ENCODE assay signal across 13 mouse cellular contexts in genomic region chr4:134165024-134165423, GRCm38 (mm10). TPM values are rescaled to one million over a fixed set of nuclear protein-coding genes. Genes with fewer than 3 reads are reported as not detected.
A peak's percentile ranks its signal among the peaks of the same experiment; 100 is the strongest.
DNase-seq lines count a peak whose midpoint lies in the region; ATAC-seq lines count a peak whose summit lies in the region.
"Had no signal": no experiment of that assay in that cellular context is flagged by ENCODE, and none has a peak within 500 bp of the region (broad histone marks: within the 10 kb centered on the region; RNA-seq: fewer than 3 reads in every experiment).

No protein-coding gene starts in this region.

- intact Hi-C loops in heart, postnatal 25 days (cut with DNase I) = no loop called here

- peak overlapping the region; percentile 81 for H3K27ac ChIP-seq in liver, embryonic 13.5 days
- H3K27ac ChIP-seq: midbrain, embryonic 10.5 days had no signal

- H3K36me3 ChIP-seq in liver, embryonic 13.5 days = peaks cover 28% of the 10 kb centered on the region

- WGBS in liver, embryonic 13.5 days (ENCODE audit: insufficient replicate concordance) = 31% methylated on average over 6 of the region's 6 CpGs

- no peaks in the 10 kb centered on the region for H3K9me3 ChIP-seq in liver, embryonic 13.5 days (replicated peaks)
- H3K9me3 ChIP-seq: midbrain, embryonic 10.5 days had no signal

- peak; percentile 71 for ATAC-seq in liver, embryonic 13.5 days (ENCODE audit: low read depth)

- 0 out of 2 replicates have a peak overlapping the region, but pooled peaks have one; percentile 9 for H3K9ac ChIP-seq in liver, embryonic 13.5 days

- H3K4me2 ChIP-seq in liver, embryonic 13.5 days = peak overlapping the region; percentile 34; the same call in 1 of the 2 replicates

- peaks cover 22% of the 10 kb centered on the region for H3K4me1 ChIP-seq in liver, embryonic 13.5 days (replicated peaks)
- H3K4me1 ChIP-seq: midbrain, embryonic 10.5 days had no signal

- peak; percentile 40 for DNase-seq in heart, adult 8-10 months (ENCODE audit: low spot score)
- DNase-seq in heart, postnatal 25 days (ENCODE audit: low spot score) = no peak
- peak; percentile 25 for DNase-seq in thymus, postnatal 14 days
- no peak for DNase-seq in thymus, postnatal 36 days
- DNase-seq in liver, embryonic 13.5 days = no peak
- no peak for DNase-seq in cerebellum, adult 8-10 months
- DNase-seq in spleen, postnatal 10 days (ENCODE audit: low spot score in 2 of 2) = no peak
- DNase-seq in cerebellum, postnatal 36 days = no peak

- H3K27me3 ChIP-seq in liver, embryonic 13.5 days = no peaks in the 10 kb centered on the region

- no peak overlapping the region for H3K4me3 ChIP-seq in liver, embryonic 13.5 days (replicated peaks)
- H3K4me3 ChIP-seq: midbrain, embryonic 10.5 days had no signal

RNA-seq across cellular contexts. Expression of gene Cep85, which starts 21.9 kb away (rescaled TPM):
- total RNA-seq in heart, adult 8-10 months (2022) = 10 to 100 TPM; 58.4 to 62.7 (median 60.5) TPM
- total RNA-seq in heart, postnatal 25 days (2021) = 10 to 100 TPM; 45.4 to 46.9 TPM
- 27.8 and 35.1 TPM in 2 replicates for polyA plus RNA-seq in liver, embryonic 13.5 days (2015; fragmentation: Nextera tagmentation; extraction: Ambion mirVana)

RNA-seq across cellular contexts. Expression of gene Sh3bgrl3, which starts 36.4 kb away (rescaled TPM):
- total RNA-seq in heart, adult 8-10 months (2022) = 10 to 100 TPM; 31.3 to 41.3 (median 35.0) TPM
- total RNA-seq in heart, postnatal 25 days (2021) = 10 to 100 TPM; 38.8 to 41.8 TPM
- 158 and 171 TPM in 2 replicates for polyA plus RNA-seq in liver, embryonic 13.5 days (2015; fragmentation: Nextera tagmentation; extraction: Ambion mirVana)

RNA-seq across cellular contexts. Expression of gene Gm7534, which starts 37.8 kb away (rescaled TPM):
- total RNA-seq in heart, adult 8-10 months (2022) = not detected
- total RNA-seq in heart, postnatal 25 days (2021) = not detected
- polyA plus RNA-seq in liver, embryonic 13.5 days (2015; fragmentation: Nextera tagmentation; extraction: Ambion mirVana) = not detected in 2 replicates
- total RNA-seq: left cerebral cortex, postnatal 25 days; neutrophil, adult 5-6 weeks had no signal
- polyA plus RNA-seq: intestine, embryonic 14.5 days; midbrain, embryonic 10.5 days; stomach, embryonic 14.5 days had no signal

Comparison
In these comparisons a context has a peak if more than half of its experiments do, and no peak if none do; other contexts are left out.
1. DNase-seq: peak in heart, adult 8-10 months (single experiment) and thymus, postnatal 14 days (single experiment); none in heart, postnatal 25 days (single experiment), thymus, postnatal 36 days (0 of 2), liver, embryonic 13.5 days (single experiment), cerebellum, adult 8-10 months (single experiment), spleen, postnatal 10 days (0 of 2) and cerebellum, postnatal 36 days (0 of 2).